Mouse (Mus musculus) limb, embryonic 13.5 days (tissue): ENCODE measurements at regions not wholly inside any gene's neighbourhood (a gene's known extent, or its start where the extent isn't known, plus 50 kb on each side); places are given as distances from the start of the nearest gene placed in this dataset.

Experiments used
- ATAC-seq: fragments of 200-750 bp; cut with Nextera tagmentation; 2 replicates; pipeline ENCODE4 v1.8.0; 2017; ENCODE audit warnings: low read depth, moderate number of reproducible peaks, moderate TSS enrichment; ENCODE audit not compliant: low FRiP score
- H3K27ac ChIP-seq: fragments of 300-500 bp; sonication (generic); 2 replicates; pipeline ENCODE4 v1.5.1; 2015; ENCODE audit warnings: inconsistent platforms, mild to moderate bottlenecking, moderate library complexity
- H3K27me3 ChIP-seq: fragments of 300-500 bp; sonication (generic); 2 replicates; pipeline ENCODE4 v1.6.1; 2015; ENCODE audit warnings: mild to moderate bottlenecking, inconsistent platforms
- H3K36me3 ChIP-seq: fragments of 300-500 bp; sonication (generic); 2 replicates; pipeline ENCODE4 v1.6.1; 2015; ENCODE audit warnings: inconsistent platforms, mild to moderate bottlenecking, moderate library complexity
- H3K4me1 ChIP-seq: fragments of 300-500 bp; sonication (generic); 2 replicates; pipeline ENCODE4 v1.6.1; 2015; ENCODE audit warnings: inconsistent platforms
- H3K4me2 ChIP-seq: fragments of 300-500 bp; sonication (generic); replicated peaks from 2 replicates; pipeline ENCODE4 v1.6.1; 2015; ENCODE audit warnings: inconsistent platforms, mild to moderate bottlenecking, moderate library complexity
- H3K4me3 ChIP-seq: fragments of 300-500 bp; sonication (generic); 2 replicates; pipeline ENCODE4 v1.5.1; 2015; ENCODE audit warnings: moderate library complexity, mild to moderate bottlenecking, inconsistent platforms
- H3K9ac ChIP-seq: fragments of 300-500 bp; sonication (generic); 2 replicates; pipeline ENCODE4 v1.6.1; 2015; ENCODE audit warnings: mild to moderate bottlenecking, inconsistent platforms
- H3K9me3 ChIP-seq: fragments of 300-500 bp; sonication (generic); 2 replicates; pipeline ENCODE4 v1.6.1; 2016; ENCODE audit warnings: inconsistent platforms
- WGBS: fragments of 180-500 bp; shearing (Covaris S2); methylation state at CpG from one replicate; pipeline ENCODE4 v1.1.7; 2015; 5-methylcytosine and 5-hydroxymethylcytosine counted together

DNA sequence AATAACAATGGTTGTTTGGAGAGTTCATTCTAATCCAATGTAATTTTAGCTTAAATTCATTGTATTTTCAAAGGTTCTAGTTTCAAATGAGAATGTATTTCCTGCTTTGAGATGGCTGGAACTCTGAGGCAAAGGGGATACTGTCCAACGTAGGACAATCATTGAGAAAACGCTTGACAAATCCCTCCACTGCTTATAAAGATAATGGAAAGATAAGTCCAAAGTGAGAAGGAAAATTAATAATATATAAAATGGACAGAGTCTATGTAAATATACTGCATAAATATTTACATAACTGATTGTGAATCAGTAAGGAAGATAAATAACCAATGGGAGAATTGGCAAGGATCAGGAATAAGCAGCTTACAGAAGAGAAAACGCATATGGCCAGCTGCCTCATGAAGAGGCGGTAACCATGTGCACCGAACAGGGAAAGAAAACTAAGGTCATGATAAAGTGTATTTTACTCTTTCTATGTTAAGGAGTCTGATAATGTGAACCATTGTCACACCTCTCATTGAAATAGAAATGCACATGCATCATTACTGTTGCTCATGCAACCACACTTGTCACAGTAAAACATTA is 55.3 kb upstream of the Fam19a1 start:
- H3K27me3 ChIP-seq: no peaks in the 10 kb centered on the region
- no peak for ATAC-seq
- no peak overlapping the region for H3K4me3 ChIP-seq
- no peaks in the 10 kb centered on the region for H3K4me1 ChIP-seq
- no peaks in the 10 kb centered on the region for H3K9me3 ChIP-seq
- H3K4me2 ChIP-seq: no peak overlapping the region
- no peaks in the 10 kb centered on the region for H3K36me3 ChIP-seq
- 88% methylated on average over 5 of the region's 5 CpGs for WGBS
- no peak overlapping the region for H3K9ac ChIP-seq
- H3K27ac ChIP-seq: no peak overlapping the region

DNA sequence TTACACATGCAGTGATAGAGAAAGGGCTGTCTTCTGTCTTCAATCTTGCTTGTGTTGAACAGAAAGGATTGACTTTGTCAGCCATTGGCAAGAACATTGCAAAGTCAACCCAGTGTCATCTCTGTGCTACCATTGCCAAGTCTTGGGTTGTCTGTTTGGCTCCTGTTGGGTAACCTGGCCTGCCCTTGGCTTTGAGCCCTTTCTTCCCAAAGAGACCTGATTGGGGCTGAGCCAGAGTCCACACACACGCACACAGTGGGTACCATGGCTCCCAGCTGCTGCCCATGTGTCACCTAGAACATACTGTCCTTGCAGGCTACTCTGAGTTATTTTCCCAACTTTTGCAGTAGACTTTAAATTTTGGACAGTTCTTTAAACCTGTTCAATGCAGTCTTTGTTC is 51.0 kb upstream of the Fam19a1 start:
- 91% methylated on average over 1 of the region's 1 CpGs for WGBS
- no peak for ATAC-seq
- H3K27ac ChIP-seq: no peak overlapping the region
- no peak overlapping the region for H3K9ac ChIP-seq
- no peaks in the 10 kb centered on the region for H3K4me1 ChIP-seq
- no peak overlapping the region for H3K4me2 ChIP-seq
- H3K9me3 ChIP-seq: no peaks in the 10 kb centered on the region
- no peak overlapping the region for H3K4me3 ChIP-seq
- H3K27me3 ChIP-seq: no peaks in the 10 kb centered on the region
- H3K36me3 ChIP-seq: no peaks in the 10 kb centered on the region
